Mouse (Mus musculus) ES-Bruce4 (cell line): ENCODE data around the gene Gdpd5. TPM values are rescaled to one million over a fixed set of nuclear protein-coding genes. Genes with fewer than 3 reads are reported as not detected.
"Not testable (repeated sequence)": the region's sequence is repeated elsewhere in the genome, so short reads cannot be mapped to it uniquely, and the experiment has no call there.

Experiments
- H3K27ac ChIP-seq: 2 replicates; pipeline ENCODE4 v1.5.1; 2012; ENCODE audit warnings: low read length, inconsistent platforms; ENCODE audit not compliant: insufficient read depth
- H3K27me3 ChIP-seq: 2 replicates; pipeline ENCODE4 v1.6.1; 2012; ENCODE audit warnings: mild to moderate bottlenecking, low read length, inconsistent platforms; ENCODE audit not compliant: control insufficient read depth, poor library complexity, insufficient read depth, severe bottlenecking
- H3K36me3 ChIP-seq: 2 replicates; pipeline ENCODE4 v1.6.1; 2012; ENCODE audit warnings: inconsistent platforms, mild to moderate bottlenecking, low read length, moderate library complexity; ENCODE audit not compliant: control insufficient read depth, poor library complexity, insufficient read depth, severe bottlenecking
- H3K4me1 ChIP-seq: one replicate; pipeline ENCODE4 v1.8.1; 2011; ENCODE audit warnings: low read length; ENCODE audit not compliant: control insufficient read depth, insufficient read depth
- H3K4me3 ChIP-seq: 2 replicates; pipeline ENCODE4 v1.5.1; 2011; ENCODE audit warnings: low read depth, mild to moderate bottlenecking, low read length
- H3K9ac ChIP-seq: 2 replicates; pipeline ENCODE4 v1.6.1; 2012; ENCODE audit warnings: low read depth, mild to moderate bottlenecking, inconsistent platforms; ENCODE audit not compliant: poor library complexity, severe bottlenecking
- H3K9me3 ChIP-seq: replicated peaks from 2 replicates; pipeline ENCODE4 v1.6.1; 2012; ENCODE audit warnings: mild to moderate bottlenecking, low read length, inconsistent platforms; ENCODE audit not compliant: control insufficient read depth, poor library complexity, insufficient read depth, severe bottlenecking
- CTCF ChIP-seq: IDR thresholded peaks from one replicate; pipeline ENCODE4 v1.8.1; 2011; ENCODE audit warnings: low read depth, low read length
- EP300 ChIP-seq: IDR thresholded peaks from 2 replicates; pipeline ENCODE4 v1.6.1; 2011; ENCODE audit warnings: low read depth, low read length; ENCODE audit not compliant: insufficient read depth
- POLR2A ChIP-seq: IDR thresholded peaks from one replicate; pipeline ENCODE4 v1.8.1; 2011; ENCODE audit warnings: low read length; ENCODE audit not compliant: insufficient read depth
- polyA plus RNA-seq: library from polyadenylated mRNA; stranded (reverse); fragments of >200 nt; gene quantifications from 2 replicates; pipeline ENCODE4 v1.2.4, GENCODE M21; 2011; ENCODE audit warnings: low read depth; ENCODE audit not compliant: missing spikeins, insufficient read depth, insufficient read length

Gene Gdpd5
- polyA plus RNA-seq, 1 experiment: 5.9 TPM

- Histone ChIP-seq H3K9me3 (no peaks in the 10 kb centered on the region), H3K4me3 (no peak overlapping the region), H3K9ac (no peak overlapping the region), H3K36me3 (no peaks in the 10 kb centered on the region), H3K27ac (no peak overlapping the region), H3K27me3 (no peaks in the 10 kb centered on the region), H3K4me1 (no peaks in the 10 kb centered on the region)
- TF ChIP-seq CTCF (peak; percentile 94), POLR2A (no peak)
These were observed 16.1 kb upstream of the Gdpd5 start for GRCm38 (mm10) chr7:99365069-99365468.

- Histone ChIP-seq H3K9me3 (no peaks in the 10 kb centered on the region), H3K9ac (no peak overlapping the region), H3K27me3 (no peaks in the 10 kb centered on the region), H3K4me3 (no peak overlapping the region), H3K27ac (no peak overlapping the region), H3K36me3 (no peaks in the 10 kb centered on the region), H3K4me1 (no peaks in the 10 kb centered on the region)
- no peak for TF ChIP-seq EP300
- no peak for TF ChIP-seq POLR2A
- no peak for TF ChIP-seq CTCF
These were observed 14.5 kb upstream of the Gdpd5 start for GRCm38 (mm10) chr7:99366716-99367115.

- H3K27ac ChIP-seq, H3K4me3 ChIP-seq, H3K9ac ChIP-seq, H3K27me3 ChIP-seq, H3K36me3 ChIP-seq, H3K4me1 ChIP-seq, H3K9me3 ChIP-seq: not testable (repeated sequence)
These were observed 6.9 kb upstream of the Gdpd5 start for GRCm38 (mm10) chr7:99374325-99374724.

- Histone ChIP-seq H3K4me1 (no peaks in the 10 kb centered on the region), H3K4me3 (no peak overlapping the region), H3K9me3 (no peaks in the 10 kb centered on the region), H3K27ac (no peak overlapping the region), H3K36me3 (no peaks in the 10 kb centered on the region), H3K27me3 (no peaks in the 10 kb centered on the region), H3K9ac (no peak overlapping the region)
- no peak for TF ChIP-seq EP300
- peak; percentile 83 for TF ChIP-seq CTCF
These were observed 5.8 kb upstream of the Gdpd5 start for GRCm38 (mm10) chr7:99375455-99375854.

- H3K27ac ChIP-seq: no peak overlapping the region
- H3K36me3 ChIP-seq: no peaks in the 10 kb centered on the region
- H3K9me3 ChIP-seq: no peaks in the 10 kb centered on the region
- TF ChIP-seq POLR2A: no peak
- TF ChIP-seq EP300: no peak
- TF ChIP-seq CTCF: no peak
- H3K4me3 ChIP-seq: no peak overlapping the region
- H3K27me3 ChIP-seq: peaks cover 10% of the 10 kb centered on the region
- H3K9ac ChIP-seq: no peak overlapping the region
- H3K4me1 ChIP-seq: no peaks in the 10 kb centered on the region
These were observed 2.3 kb upstream of the Gdpd5 start for GRCm38 (mm10) chr7:99378870-99379269.

- peak overlapping the region; percentile 38 for H3K9ac ChIP-seq
- no peaks in the 10 kb centered on the region for H3K9me3 ChIP-seq
- H3K36me3 ChIP-seq: no peaks in the 10 kb centered on the region
- H3K27ac ChIP-seq: no peak overlapping the region
- no peak for TF ChIP-seq CTCF
- TF ChIP-seq POLR2A: peak; percentile 62
- H3K4me3 ChIP-seq: peak overlapping the region; percentile 84
- peaks cover 10% of the 10 kb centered on the region for H3K27me3 ChIP-seq
- H3K4me1 ChIP-seq: no peaks in the 10 kb centered on the region
These were observed 562 bp upstream of the Gdpd5 start for GRCm38 (mm10) chr7:99380491-99381213.
